Mouse (Mus musculus) myocyte (in vitro differentiated cells): ENCODE measurements around the gene Slc22a17.

Source experiments
- CEBPB ChIP-seq: IDR thresholded peaks from 2 replicates; pipeline ENCODE4 v1.6.1; 2011; ENCODE audit warnings: mild to moderate bottlenecking, moderate library complexity; ENCODE audit not compliant: poor library complexity, insufficient read depth, severe bottlenecking
- E2F4 ChIP-seq: IDR thresholded peaks from one replicate; pipeline ENCODE4 v1.6.1; 2011; ENCODE audit warnings: mild to moderate bottlenecking, control low read depth, moderate library complexity; ENCODE audit not compliant: insufficient read depth
- MAX ChIP-seq: IDR thresholded peaks from one replicate; pipeline ENCODE4 v1.6.1; 2011; ENCODE audit warnings: low read depth, mild to moderate bottlenecking, control low read depth
- MYOD1 ChIP-seq, 3 experiments: IDR thresholded peaks; one replicate each; pipeline ENCODE4 v1.6.1; 2011; ENCODE audit warnings: control low read depth in 2 of 3, low read depth in 2 of 3, mild to moderate bottlenecking in 2 of 3, moderate library complexity in 1 of 3; ENCODE audit not compliant: insufficient read length in 2 of 3, control insufficient read depth in 1 of 3
- MYOG ChIP-seq, 3 experiments: IDR thresholded peaks; one replicate each; pipeline ENCODE4 v1.6.1; 2011; ENCODE audit warnings: control low read depth in 2 of 3, low read depth in 2 of 3, mild to moderate bottlenecking in 2 of 3; ENCODE audit not compliant: insufficient read length in 2 of 3, control insufficient read depth in 1 of 3, insufficient read depth in 1 of 3
- POLR2A ChIP-seq: IDR thresholded peaks from one replicate; pipeline ENCODE4 v1.6.1; 2011; ENCODE audit warnings: low read depth, mild to moderate bottlenecking, control low read depth, moderate library complexity; ENCODE audit not compliant: insufficient read length
- POLR2AphosphoS2 ChIP-seq: IDR thresholded peaks from one replicate; pipeline ENCODE4 v1.6.1; 2011; ENCODE audit warnings: low read depth, control low read depth; ENCODE audit not compliant: insufficient read length
- REST ChIP-seq: IDR thresholded peaks from one replicate; pipeline ENCODE4 v1.6.1; 2011; ENCODE audit warnings: mild to moderate bottlenecking, control low read depth, moderate library complexity; ENCODE audit not compliant: insufficient read depth, insufficient read length
- SRF ChIP-seq: IDR thresholded peaks from one replicate; pipeline ENCODE4 v1.6.1; 2011; ENCODE audit warnings: low read depth; ENCODE audit not compliant: control insufficient read depth, insufficient read length
- TCF12 ChIP-seq: IDR thresholded peaks from one replicate; pipeline ENCODE4 v1.6.1; 2011; ENCODE audit warnings: mild to moderate bottlenecking, control low read depth; ENCODE audit not compliant: poor library complexity, insufficient read depth, severe bottlenecking
- TCF3 ChIP-seq: IDR thresholded peaks from one replicate; pipeline ENCODE4 v1.6.1; 2011; ENCODE audit warnings: low read depth, control low read depth; ENCODE audit not compliant: insufficient read length
- USF1 ChIP-seq: IDR thresholded peaks from one replicate; pipeline ENCODE4 v1.6.1; 2011; ENCODE audit warnings: low read depth, mild to moderate bottlenecking, control low read depth, moderate library complexity

GRCm38 (mm10) chr14:54900383-54900782 is 12.5 kb downstream of the Slc22a17 start:
- no peak for TF ChIP-seq MAX
- TF ChIP-seq POLR2A = no peak
- TF ChIP-seq MYOD1 (IDR thresholded peaks at IDR 0.05; ENCODE audit: control insufficient read depth in 1 of 3, insufficient read length in 2 of 3, low read depth in 2 of 3) = no peak
- TF ChIP-seq MYOG (IDR thresholded peaks at IDR 0.05; ENCODE audit: control insufficient read depth in 1 of 3, insufficient read depth in 1 of 3, insufficient read length in 2 of 3, low read depth in 2 of 3) = no peak
- no peak for TF ChIP-seq USF1
- TF ChIP-seq CEBPB = peak; percentile 36; the same call in 1 of the 2 replicates
- TF ChIP-seq POLR2AphosphoS2 = no peak
- TF ChIP-seq TCF12 = no peak
- no peak for TF ChIP-seq SRF
- no peak for TF ChIP-seq E2F4
- no peak for TF ChIP-seq REST
- no peak for TF ChIP-seq TCF3
